Mouse (Mus musculus) kidney, postnatal 4 days (tissue): Measurements from ENCODE around the gene Pitpnm2.
A peak's percentile ranks its signal among the peaks of the same experiment; 100 is the strongest.

Experiments
- DNase-seq, 2 experiments: peaks; one replicate each; pipeline ENCODE4 v3.0.0; 2021; ENCODE audit warnings: mixed read lengths in 2 of 2

Gene Pitpnm2

GRCm38 (mm10) chr5:124085513-124085912 is 164.0 kb downstream of the Pitpnm2 start:
- no peak for DNase-seq

GRCm38 (mm10) chr5:124084588-124085173 is 164.9 kb downstream of the Pitpnm2 start:
- peak; percentile 90 to 91 for DNase-seq

- DNase-seq = peak; percentile 50 to 61
Measured at GRCm38 (mm10) chr5:124083850-124084587, 165.5 kb downstream of the Pitpnm2 start.

- DNase-seq = no peak
Measured at GRCm38 (mm10) chr5:124082941-124083688, 166.4 kb downstream of the Pitpnm2 start.

- DNase-seq = no peak
Measured at GRCm38 (mm10) chr5:124082447-124082846, 167.1 kb downstream of the Pitpnm2 start.

- no peak for DNase-seq
Measured at GRCm38 (mm10) chr5:124079880-124080279, 169.7 kb downstream of the Pitpnm2 start.

GRCm38 (mm10) chr5:124078794-124079416 is 170.7 kb downstream of the Pitpnm2 start:
- no peak for DNase-seq

- DNase-seq = no peak
Measured at GRCm38 (mm10) chr5:124077856-124078460, 171.6 kb downstream of the Pitpnm2 start.

- no peak for DNase-seq
Measured at GRCm38 (mm10) chr5:124077241-124077640, 172.3 kb downstream of the Pitpnm2 start.

- DNase-seq = no peak
Measured at GRCm38 (mm10) chr5:124076559-124076958, 173.0 kb downstream of the Pitpnm2 start.

GRCm38 (mm10) chr5:124075716-124076115 is 173.8 kb downstream of the Pitpnm2 start:
- DNase-seq = no peak

- peak in 1 of 2 experiments; percentile 37 for DNase-seq
Measured at GRCm38 (mm10) chr5:124074845-124075307, 174.7 kb downstream of the Pitpnm2 start.

GRCm38 (mm10) chr5:124073682-124074081 is 175.9 kb downstream of the Pitpnm2 start:
- peak; percentile 38 to 48 for DNase-seq

GRCm38 (mm10) chr5:124069657-124070056 is 179.9 kb downstream of the Pitpnm2 start:
- no peak for DNase-seq
